Mouse (Mus musculus): ENCODE measurements around the gene Ppp1r26.

Gene Ppp1r26

GRCm38 (mm10) chr2:28446515-28447314 lies at the start of gene Ppp1r26:
Gene Ppp1r26, plus strand, starts transcription at chr2:28446800.
- no peak for DNase-seq (ENCODE audit: low spot score)

- no peak for DNase-seq (ENCODE audit: low spot score)
These were observed 49.7 kb upstream of the Ppp1r26 start for GRCm38 (mm10) chr2:28396928-28397327.

- DNase-seq (ENCODE audit: low spot score): no peak
These were observed 49.0 kb upstream of the Ppp1r26 start for GRCm38 (mm10) chr2:28397417-28398119.

GRCm38 (mm10) chr2:28401647-28402046 lies 45.0 kb upstream of the Ppp1r26 start:
- DNase-seq (ENCODE audit: low spot score): no peak

- no peak for DNase-seq (ENCODE audit: low spot score)
These were observed 44.5 kb upstream of the Ppp1r26 start for GRCm38 (mm10) chr2:28402128-28402527.

- DNase-seq (ENCODE audit: low spot score): no peak
These were observed 38.8 kb upstream of the Ppp1r26 start for GRCm38 (mm10) chr2:28407796-28408195.

- DNase-seq (ENCODE audit: low spot score): no peak
These were observed 37.5 kb upstream of the Ppp1r26 start for GRCm38 (mm10) chr2:28409144-28409543.

- DNase-seq (ENCODE audit: low spot score): no peak
These were observed 37.0 kb upstream of the Ppp1r26 start for GRCm38 (mm10) chr2:28409566-28409965.

- no peak for DNase-seq (ENCODE audit: low spot score)
These were observed 33.7 kb upstream of the Ppp1r26 start for GRCm38 (mm10) chr2:28412936-28413335.

- DNase-seq (ENCODE audit: low spot score): no peak
These were observed 32.4 kb upstream of the Ppp1r26 start for GRCm38 (mm10) chr2:28414116-28414756.

- DNase-seq (ENCODE audit: low spot score): no peak
These were observed 31.9 kb upstream of the Ppp1r26 start for GRCm38 (mm10) chr2:28414757-28415137.

- DNase-seq (ENCODE audit: low spot score): no peak
These were observed 31.1 kb upstream of the Ppp1r26 start for GRCm38 (mm10) chr2:28415387-28416024.

- DNase-seq (ENCODE audit: low spot score): no peak
These were observed 30.1 kb upstream of the Ppp1r26 start for GRCm38 (mm10) chr2:28416511-28416910.

- DNase-seq (ENCODE audit: low spot score): peak; percentile 69
These were observed 28.6 kb upstream of the Ppp1r26 start for GRCm38 (mm10) chr2:28418034-28418433.

GRCm38 (mm10) chr2:28419898-28420297 lies 26.7 kb upstream of the Ppp1r26 start:
- DNase-seq (ENCODE audit: low spot score): peak; percentile 39

- DNase-seq (ENCODE audit: low spot score): no peak
These were observed 23.4 kb upstream of the Ppp1r26 start for GRCm38 (mm10) chr2:28423167-28423566.

- no peak for DNase-seq (ENCODE audit: low spot score)
These were observed 19.4 kb upstream of the Ppp1r26 start for GRCm38 (mm10) chr2:28427226-28427625.

- DNase-seq (ENCODE audit: low spot score): peak; percentile 55
These were observed 15.8 kb upstream of the Ppp1r26 start for GRCm38 (mm10) chr2:28430846-28431245.

GRCm38 (mm10) chr2:28432811-28433210 lies 13.8 kb upstream of the Ppp1r26 start:
- no peak for DNase-seq (ENCODE audit: low spot score)

GRCm38 (mm10) chr2:28433512-28433911 lies 13.1 kb upstream of the Ppp1r26 start:
- DNase-seq (ENCODE audit: low spot score): no peak

- no peak for DNase-seq (ENCODE audit: low spot score)
These were observed 11.2 kb upstream of the Ppp1r26 start for GRCm38 (mm10) chr2:28435401-28435800.

GRCm38 (mm10) chr2:28440842-28441241 lies 5.8 kb upstream of the Ppp1r26 start:
- DNase-seq (ENCODE audit: low spot score): no peak

All from yolk sac, embryonic 10.5 days (tissue).